Mouse (Mus musculus) inflammation-experienced regulatory T-cells, adult 6 months (primary cell): ENCODE measurements around the gene Pde3b. TPM values are rescaled to one million over a fixed set of nuclear protein-coding genes. Genes with fewer than 3 reads are reported as not detected.
"Not testable (repeated sequence)": the region's sequence is repeated elsewhere in the genome, so short reads cannot be mapped to it uniquely, and the experiment has no call there.

ENCODE experiments used
- ATAC-seq: one replicate; pipeline ENCODE4 v1.8.0; 2017
- polyA plus RNA-seq, 3 experiments: library from polyadenylated mRNA; unstranded; fragments of 100-300 nt; shearing (Covaris generic); gene quantifications; one replicate each; pipeline ENCODE4 v1.2.1; 2017

The Pde3b gene
- 1 to 10 TPM; 2.9 to 3.3 (median 3.0) TPM for polyA plus RNA-seq

DNA sequence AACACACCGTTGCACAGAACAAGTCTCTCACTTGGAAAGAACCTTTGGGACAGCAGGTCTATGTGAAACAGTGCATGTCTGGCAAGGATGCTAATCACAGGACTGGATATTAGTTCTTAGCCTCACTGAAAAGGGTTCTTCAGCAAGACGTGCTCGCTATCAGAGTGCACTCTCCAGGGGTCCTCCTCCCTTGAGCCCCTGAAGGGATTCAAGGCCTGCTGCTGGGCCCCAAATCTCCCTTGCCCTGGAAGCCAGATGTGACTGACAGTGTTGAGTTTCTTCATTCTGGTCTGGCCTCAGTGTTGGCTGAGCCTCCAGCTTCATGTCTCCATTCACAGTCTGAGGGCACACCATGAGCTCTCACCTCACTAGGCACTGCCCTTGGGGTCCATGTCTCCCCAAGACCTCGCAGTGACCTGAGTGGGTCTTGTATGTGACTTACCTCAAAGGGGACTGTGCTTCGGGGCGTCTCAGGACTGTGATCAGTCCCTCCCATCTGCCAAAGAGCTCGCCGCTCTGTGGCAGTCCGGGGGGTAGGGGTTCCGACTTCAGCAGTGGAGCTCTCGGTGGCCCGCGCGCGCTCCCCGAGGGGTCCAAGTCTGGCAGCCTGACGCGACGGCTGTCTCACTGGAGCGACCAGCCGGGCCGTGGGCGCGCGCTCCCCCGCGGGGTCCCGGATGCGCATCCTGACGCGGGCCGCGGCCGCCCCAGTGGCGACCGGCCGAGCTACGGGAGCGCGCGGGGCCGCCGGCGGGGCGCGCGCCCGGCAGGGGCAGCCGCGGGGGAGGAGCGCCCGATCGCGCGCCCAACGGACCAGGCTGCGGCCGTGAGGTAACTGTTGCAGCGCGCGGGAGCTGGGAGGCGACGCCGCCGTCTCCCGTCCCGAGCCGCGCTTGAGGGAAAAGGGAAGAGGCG lies at the start of gene Pde3b:
TSS of gene Pde3b (plus strand) at position 861 of the 915 bp plus-strand sequence.
- ATAC-seq, result peak; percentile 38

DNA sequence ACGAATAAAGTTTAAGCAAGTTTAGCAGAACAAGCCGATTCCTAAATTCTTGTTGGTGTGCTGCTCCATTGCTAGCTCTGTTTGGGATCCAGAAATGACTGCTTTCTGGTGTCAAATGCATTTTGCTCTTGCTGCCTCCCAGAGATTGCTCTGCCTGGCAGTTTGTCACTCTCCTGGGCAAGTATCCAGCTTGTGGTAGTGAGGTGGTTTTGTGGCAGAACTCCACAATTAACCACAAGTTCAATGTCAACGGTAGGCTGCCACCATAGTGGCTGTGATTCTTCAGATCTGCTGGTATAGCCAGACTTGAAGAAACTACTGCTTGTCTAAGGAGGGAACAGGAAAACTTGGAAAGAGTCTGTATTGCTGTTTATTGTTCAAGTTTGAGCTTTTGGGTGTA lies 13.0 kb upstream of the Pde3b start:
- no peak for ATAC-seq

- ATAC-seq, result peak; percentile 39
These were observed 397 bp downstream of the Pde3b start for GRCm38 (mm10) chr7:114415336-114416020.

- peak; percentile 41 for ATAC-seq
These were observed 1.2 kb downstream of the Pde3b start for GRCm38 (mm10) chr7:114416021-114416845.

DNA sequence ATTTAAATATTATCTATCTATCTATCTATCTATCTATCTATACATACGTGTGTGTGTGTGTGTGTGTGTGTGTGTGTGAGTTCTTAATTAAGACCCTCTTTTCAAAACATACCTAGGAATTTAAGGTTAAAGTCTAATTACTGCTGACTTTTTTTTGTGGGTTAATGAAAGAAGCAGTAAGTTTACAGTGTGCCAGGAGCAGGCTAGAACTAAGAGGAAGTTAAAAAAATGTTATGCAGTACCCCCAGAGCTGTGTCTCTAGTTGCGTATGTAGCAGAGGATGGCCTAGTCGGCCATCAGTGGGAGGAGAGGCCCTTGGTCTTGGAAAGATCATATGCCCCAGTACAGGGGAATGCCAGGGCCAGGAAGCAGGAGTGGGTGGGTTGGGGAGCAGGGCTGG lies 4.2 kb downstream of the Pde3b start:
- not testable (repeated sequence) for ATAC-seq

DNA sequence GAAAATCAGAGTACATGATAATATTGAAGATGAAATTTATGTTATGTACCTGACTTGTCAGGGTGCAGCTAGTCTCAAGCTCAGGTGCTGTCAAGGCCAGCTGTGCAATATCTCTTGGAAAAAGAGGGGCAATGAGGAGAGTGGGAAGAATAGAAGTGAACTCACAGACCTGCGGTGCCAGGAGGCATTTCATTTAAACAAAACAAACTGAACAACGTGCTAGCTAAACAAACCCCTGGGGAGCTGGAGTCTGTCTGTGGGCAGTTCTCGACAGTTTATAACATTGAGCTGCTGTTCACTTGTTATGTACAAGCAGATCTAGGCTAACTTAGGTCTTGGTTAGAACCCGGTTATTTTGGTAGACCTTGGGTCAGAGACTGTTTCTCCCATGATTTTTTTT lies 5.8 kb downstream of the Pde3b start:
- no peak for ATAC-seq

DNA sequence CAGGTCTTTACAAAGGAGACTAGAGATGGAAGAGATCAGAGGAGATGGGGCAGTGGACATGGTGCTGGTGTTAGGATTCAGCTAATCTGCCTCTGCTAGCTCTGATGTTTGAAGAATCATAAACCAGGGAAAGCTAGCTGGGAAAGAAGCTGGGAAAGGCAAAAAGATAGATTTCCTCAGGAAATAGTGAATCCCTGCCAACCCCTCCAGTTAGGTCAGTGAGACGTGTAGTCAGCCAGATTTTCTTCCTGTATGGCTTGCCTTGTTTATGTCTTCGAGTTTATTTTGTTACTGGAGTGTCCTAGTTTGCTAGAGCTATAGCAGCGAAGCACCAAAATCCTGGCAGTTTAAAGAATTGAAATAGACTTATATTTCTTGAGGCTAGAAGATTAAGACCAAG lies 7.1 kb downstream of the Pde3b start:
- ATAC-seq, result no peak

GRCm38 (mm10) chr7:114429768-114430167 lies 14.7 kb downstream of the Pde3b start:
- ATAC-seq, result no peak

DNA sequence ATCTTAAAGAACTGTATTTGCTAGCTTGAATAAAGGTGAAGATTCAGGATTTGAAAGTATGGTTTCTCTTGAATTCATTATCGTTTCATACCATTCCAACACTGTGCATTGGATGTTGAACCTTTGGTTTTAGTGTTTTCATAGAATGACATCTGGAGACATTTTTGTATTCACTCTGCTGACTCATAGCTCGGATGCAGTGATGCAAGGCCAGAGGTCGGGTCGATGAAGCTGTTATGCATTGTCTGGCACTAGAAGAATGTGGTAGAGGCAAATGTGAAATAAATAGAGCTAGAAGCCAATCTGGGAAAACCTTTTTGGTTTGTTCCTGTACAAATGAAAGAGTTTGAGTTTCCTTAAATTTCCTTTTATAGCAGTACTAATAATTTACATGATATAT lies 16.9 kb downstream of the Pde3b start:
- no peak for ATAC-seq

DNA sequence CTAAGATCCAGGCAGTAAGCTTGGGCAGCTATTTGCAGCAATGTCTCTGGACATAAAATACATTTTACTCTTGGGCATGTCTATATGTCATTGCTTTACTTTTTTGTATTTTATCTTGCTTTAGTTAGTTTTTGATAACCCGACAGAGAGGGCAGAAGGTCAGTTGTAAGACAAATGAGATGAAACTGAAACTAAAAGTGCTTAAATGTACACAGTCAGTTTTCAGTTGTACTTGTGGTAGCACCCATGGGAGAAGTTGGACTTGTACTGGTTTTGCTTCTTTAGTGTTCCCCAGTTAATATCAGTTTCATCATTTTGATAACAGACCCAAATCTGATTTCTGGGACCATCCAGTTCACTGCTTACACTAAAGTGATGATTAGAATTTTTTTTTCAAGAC lies 24.6 kb downstream of the Pde3b start:
- ATAC-seq, result no peak

DNA sequence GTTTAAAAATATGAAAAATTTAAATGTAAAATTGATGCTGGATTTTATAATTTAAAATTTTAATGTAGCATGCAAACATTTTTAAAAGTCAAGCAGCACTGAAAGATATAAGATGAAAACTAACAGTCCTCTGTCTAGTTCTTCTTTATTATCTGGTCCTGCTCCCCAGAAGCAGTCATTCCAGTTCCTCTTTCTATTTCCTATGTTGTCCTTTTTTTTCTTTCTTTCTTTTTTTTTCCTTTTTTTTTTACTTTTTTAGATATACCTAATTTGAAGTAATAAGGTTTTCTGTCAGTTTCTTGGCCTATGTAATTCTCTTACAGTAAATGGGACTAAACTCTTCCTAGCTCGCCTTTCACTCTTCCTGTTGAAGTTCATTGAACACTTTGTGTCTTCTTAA lies 25.4 kb downstream of the Pde3b start:
- ATAC-seq, result no peak

GRCm38 (mm10) chr7:114452876-114453275 lies 37.8 kb downstream of the Pde3b start:
- no peak for ATAC-seq

- no peak for ATAC-seq
These were observed 38.4 kb downstream of the Pde3b start for GRCm38 (mm10) chr7:114453300-114453990.

DNA sequence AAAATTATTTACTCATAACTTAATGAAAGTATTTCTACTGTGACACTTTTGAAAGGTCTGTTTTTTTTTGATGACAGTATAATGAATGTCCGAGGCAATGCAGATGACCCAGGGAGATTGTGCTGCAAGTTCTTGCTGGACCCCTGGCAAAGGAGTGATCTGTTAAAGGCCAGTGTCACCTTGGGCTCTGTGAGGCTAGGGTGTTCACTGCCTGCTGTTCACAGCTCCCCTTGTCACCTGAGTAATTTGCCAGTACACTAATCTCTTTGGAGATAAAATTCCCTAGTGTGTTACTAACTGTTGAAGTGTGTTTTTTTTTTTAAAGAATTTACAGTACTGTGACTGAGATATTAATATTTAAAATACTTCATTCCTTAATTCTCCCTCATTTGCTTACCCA lies 39.8 kb downstream of the Pde3b start:
- no peak for ATAC-seq

DNA sequence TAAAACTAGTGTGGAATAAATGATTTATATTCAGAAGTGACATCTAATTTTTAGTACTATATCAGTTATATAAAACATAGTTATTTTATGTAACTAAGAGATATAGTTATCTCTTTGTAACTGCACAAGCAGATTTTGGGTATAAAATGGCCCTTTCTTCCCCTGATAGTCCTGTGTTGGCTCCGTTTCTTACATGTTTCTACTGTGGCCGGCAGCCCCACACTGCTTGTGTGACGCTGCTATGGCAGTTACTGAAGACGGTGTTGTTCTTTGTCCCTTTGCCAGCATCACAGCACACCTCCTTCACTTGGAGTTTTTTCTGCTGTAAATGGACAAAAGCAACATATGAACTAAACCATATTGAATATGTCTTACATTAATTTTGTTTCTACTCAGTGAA lies 41.8 kb downstream of the Pde3b start:
- no peak for ATAC-seq

DNA sequence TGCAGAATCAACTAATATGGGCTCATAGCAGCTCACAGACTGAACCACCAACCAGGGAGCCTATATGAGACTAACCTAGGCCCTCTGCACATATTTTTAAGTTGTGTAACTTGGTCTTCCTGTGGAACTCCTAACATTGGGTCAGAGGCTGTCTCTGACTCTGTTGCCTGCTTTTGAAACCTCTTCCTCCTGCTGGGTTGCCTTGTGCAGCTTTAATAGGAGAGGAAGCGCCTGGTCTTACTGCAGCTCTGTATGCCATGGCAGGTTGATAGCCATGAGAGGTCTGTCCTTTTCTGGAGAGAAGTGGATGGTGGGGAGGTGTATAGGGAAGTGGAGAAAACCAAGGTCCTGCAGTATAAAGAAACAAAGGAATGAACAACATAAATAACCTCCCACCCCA lies 44.8 kb downstream of the Pde3b start:
- no peak for ATAC-seq

GRCm38 (mm10) chr7:114461727-114462126 lies 46.6 kb downstream of the Pde3b start:
- ATAC-seq, result no peak

DNA sequence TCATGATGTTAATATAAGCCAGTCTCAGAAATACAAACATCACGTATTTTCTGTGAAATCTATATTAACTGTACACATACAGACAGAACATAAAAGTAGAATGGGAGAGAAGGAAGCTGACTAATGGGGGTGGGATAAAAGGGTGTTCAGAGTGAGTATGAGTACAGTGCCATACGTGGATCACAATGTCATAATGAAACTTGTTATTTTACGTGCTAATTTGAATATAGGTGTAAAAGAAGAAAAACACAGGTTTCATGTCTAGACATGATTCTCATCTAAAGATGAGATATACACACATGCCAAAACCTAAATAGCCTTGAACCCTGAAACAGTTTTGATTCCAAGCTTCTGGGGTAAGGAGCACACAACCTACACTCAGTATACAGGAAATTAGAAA lies 51.3 kb downstream of the Pde3b start:
- ATAC-seq, result no peak

- ATAC-seq, result no peak
These were observed 57.4 kb downstream of the Pde3b start for GRCm38 (mm10) chr7:114472471-114472870.

DNA sequence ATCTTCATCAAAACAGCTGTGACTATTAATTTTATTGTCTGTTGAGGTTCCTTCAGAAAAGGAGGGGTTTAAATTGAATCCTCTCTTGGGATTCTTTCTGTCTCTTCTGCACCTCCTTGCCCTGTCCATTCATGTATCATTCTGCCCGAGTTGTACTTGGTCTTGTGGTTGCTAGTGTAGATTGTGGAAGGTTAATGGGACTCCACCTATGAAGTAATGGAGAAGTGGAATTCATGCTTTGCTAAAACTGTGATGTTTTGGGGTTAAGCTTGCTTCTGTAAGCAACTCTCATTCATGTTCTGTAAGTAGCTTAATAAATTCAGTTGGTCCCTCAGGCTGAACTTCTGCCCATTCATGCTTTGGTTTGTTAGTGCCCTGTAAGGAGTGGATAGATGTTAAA lies 59.8 kb downstream of the Pde3b start:
- ATAC-seq, result no peak

- no peak for ATAC-seq
These were observed 62.8 kb downstream of the Pde3b start for GRCm38 (mm10) chr7:114477884-114478283.

DNA sequence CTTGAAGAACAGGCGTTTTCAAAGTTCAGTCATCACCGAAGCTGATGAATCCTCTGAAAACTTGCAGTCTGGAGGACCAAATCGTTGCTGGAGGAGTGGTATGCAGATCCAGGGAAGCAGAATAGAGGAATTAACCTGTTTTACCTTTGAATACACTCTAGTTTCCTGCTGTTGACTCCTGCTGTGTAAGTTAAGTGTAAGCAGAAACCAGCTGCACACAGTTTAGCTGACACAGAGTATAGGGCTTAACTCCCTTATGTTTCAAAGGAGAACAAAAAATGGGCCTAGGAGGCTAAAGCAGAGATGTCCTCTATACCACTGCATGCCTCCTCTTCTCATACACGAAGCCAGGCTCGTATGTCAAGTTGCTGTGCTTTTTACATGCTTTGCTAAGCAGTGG lies 63.8 kb downstream of the Pde3b start:
- ATAC-seq, result no peak
